Mouse (Mus musculus): ENCODE results near the gene Aff3. TPM values are rescaled to one million over a fixed set of nuclear protein-coding genes. Genes with fewer than 3 reads are reported as not detected.
A peak's percentile ranks its signal among the peaks of the same experiment; 100 is the strongest.

Gene Aff3
- total and polyA plus RNA-seq, 2 experiments from 2014 or later = 23.1 to 55.6 TPM

DNA sequence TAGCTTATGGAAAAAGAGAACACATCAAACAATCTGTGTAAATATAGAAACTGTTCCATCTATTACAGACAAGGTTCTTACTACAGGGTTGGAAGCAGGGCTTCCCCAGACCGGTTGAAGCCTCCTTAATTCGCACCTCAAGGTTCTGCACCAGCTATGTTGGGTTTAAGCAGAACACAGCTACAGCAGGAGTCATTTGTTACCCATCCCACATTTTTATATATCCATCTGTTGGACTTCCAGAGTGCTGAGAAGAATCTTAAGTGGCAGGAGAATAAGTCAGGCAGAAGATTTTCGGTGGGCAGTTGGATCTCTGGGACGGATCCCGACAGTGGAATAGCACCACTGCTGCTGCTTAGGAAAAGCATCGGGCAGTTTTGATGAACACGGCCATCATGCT lies 384.2 kb downstream of the Aff3 start:
- no peak overlapping the region for H3K9ac ChIP-seq (replicated peaks; ENCODE audit: low read length)
- DNase-seq (ENCODE audit: low spot score) = no peak
- no peak for TF ChIP-seq CTCF (IDR thresholded peaks at IDR 0.05; ENCODE audit: low read depth)
- H3K4me1 ChIP-seq (ENCODE audit: insufficient read depth, low read length) = no peaks in the 10 kb centered on the region
- no peaks in the 10 kb centered on the region for H3K36me3 ChIP-seq (ENCODE audit: insufficient read depth, low read length)
- no peaks in the 10 kb centered on the region for H3K9me3 ChIP-seq (ENCODE audit: low read length)
- 78% methylated on average over 7 of the region's 7 CpGs for WGBS
- no peak for ATAC-seq
- no peak overlapping the region for H3K27ac ChIP-seq
- H3K4me3 ChIP-seq (ENCODE audit: low read length) = no peak overlapping the region
- H3K4me2 ChIP-seq (ENCODE audit: low read depth, low read length) = no peak overlapping the region
- no peaks in the 10 kb centered on the region for H3K27me3 ChIP-seq (ENCODE audit: insufficient read depth, low read length)

DNA sequence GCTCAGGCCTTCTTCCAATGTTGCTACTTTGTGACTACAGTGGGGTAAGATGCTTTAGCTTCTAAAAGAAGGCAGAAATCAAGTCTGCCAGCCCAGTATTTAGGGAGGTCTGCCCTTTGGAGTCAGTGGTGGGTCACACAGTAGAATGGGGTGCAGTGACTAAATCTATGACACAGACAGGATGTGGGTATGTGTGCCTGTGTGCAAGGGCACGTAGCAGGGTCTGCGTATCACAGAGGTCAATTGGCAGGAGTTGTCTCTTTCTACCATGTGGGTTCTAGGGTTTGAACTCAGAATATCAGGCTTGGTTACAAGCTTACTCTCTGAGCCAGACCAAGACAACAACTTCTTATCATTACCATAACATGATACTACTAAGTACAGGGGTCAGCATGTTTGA lies 393.4 kb downstream of the Aff3 start:
- H3K9me3 ChIP-seq (ENCODE audit: low read length) = no peaks in the 10 kb centered on the region
- no peak for TF ChIP-seq CTCF (IDR thresholded peaks at IDR 0.05; ENCODE audit: low read depth)
- WGBS = 97% methylated on average over 2 of the region's 2 CpGs
- no peak overlapping the region for H3K4me2 ChIP-seq (ENCODE audit: low read depth, low read length)
- H3K4me1 ChIP-seq (ENCODE audit: insufficient read depth, low read length) = peaks cover 7% of the 10 kb centered on the region; the same call in 1 of the 2 replicates
- no peak for DNase-seq (ENCODE audit: low spot score)
- H3K4me3 ChIP-seq (ENCODE audit: low read length) = no peak overlapping the region
- no peak for ATAC-seq
- H3K27ac ChIP-seq = no peak overlapping the region
- no peak overlapping the region for H3K9ac ChIP-seq (replicated peaks; ENCODE audit: low read length)
- no peaks in the 10 kb centered on the region for H3K36me3 ChIP-seq (ENCODE audit: insufficient read depth, low read length)
- no peaks in the 10 kb centered on the region for H3K27me3 ChIP-seq (ENCODE audit: insufficient read depth, low read length)

DNA sequence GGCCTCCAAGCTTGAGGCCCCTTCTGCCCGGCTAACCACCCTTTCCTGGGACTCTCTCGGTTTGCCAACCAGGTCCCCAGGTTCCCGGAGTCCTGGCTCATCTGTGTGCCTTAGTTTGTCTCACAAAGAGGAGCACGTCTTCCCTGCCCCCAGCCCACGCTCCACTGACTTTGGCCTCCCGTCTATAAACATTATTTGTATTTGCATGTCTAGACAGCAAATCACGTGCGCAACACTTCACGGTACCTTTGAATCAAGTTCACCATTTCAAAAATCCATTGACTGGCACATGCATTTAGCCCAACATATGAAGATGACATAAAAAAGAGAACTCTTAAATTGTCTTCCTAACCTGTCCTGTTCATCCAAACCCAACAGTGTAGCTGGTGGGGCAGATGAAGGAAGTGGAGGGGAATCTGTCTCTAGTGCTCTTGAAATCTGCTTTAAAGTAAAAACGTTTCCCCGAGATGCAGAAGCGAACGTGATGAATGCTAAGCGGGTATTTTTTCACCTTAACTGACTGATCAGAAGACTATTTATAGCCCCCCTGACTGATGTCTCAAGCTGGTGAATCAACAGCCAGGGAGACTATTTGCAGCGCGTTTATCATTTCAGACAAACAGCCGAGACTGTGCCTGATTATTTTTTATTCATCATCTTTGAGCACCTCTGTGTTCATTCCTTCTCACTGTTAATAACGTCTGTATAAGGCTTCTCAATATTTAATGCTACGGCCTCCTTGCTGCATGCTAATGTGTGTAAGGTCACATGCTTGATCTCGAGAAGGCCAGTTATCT lies 396.3 kb downstream of the Aff3 start:
- no peak overlapping the region for H3K9ac ChIP-seq (replicated peaks; ENCODE audit: low read length)
- no peaks in the 10 kb centered on the region for H3K36me3 ChIP-seq (ENCODE audit: insufficient read depth, low read length)
- DNase-seq (ENCODE audit: low spot score) = peak; percentile 23
- no peak for TF ChIP-seq CTCF (IDR thresholded peaks at IDR 0.05; ENCODE audit: low read depth)
- H3K9me3 ChIP-seq (ENCODE audit: low read length) = no peaks in the 10 kb centered on the region
- peak overlapping the region; percentile 61; the same call in 1 of the 2 replicates for H3K27ac ChIP-seq
- WGBS = 37% methylated on average over 20 of the region's 20 CpGs
- H3K4me2 ChIP-seq (ENCODE audit: low read depth, low read length) = no peak overlapping the region
- no peaks in the 10 kb centered on the region for H3K27me3 ChIP-seq (ENCODE audit: insufficient read depth, low read length)
- ATAC-seq = no peak
- no peak overlapping the region for H3K4me3 ChIP-seq (ENCODE audit: low read length)
- H3K4me1 ChIP-seq (ENCODE audit: insufficient read depth, low read length) = peaks cover 7% of the 10 kb centered on the region; the same call in 1 of the 2 replicates

DNA sequence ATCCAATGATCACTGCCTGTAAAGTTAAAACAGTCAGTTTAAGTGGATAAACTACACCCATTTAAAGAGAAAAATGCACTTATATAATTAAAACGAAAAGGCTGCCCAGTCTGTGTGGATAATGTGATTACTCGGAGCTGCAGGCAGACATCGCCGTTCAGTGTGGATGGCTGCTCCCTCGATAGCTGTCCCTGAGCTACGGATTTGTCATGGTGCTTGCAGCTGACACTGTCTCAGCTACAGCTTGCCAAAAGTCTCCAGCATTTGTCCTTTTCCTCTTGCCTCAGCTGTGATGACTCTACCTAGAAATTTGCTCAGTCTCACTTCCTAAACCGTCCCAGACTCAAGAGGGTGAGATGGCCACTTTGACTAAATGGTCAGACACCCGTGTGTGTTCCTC lies 401.5 kb downstream of the Aff3 start:
- DNase-seq (ENCODE audit: low spot score) = peak; percentile 78
- no peak overlapping the region for H3K9ac ChIP-seq (replicated peaks; ENCODE audit: low read length)

DNA sequence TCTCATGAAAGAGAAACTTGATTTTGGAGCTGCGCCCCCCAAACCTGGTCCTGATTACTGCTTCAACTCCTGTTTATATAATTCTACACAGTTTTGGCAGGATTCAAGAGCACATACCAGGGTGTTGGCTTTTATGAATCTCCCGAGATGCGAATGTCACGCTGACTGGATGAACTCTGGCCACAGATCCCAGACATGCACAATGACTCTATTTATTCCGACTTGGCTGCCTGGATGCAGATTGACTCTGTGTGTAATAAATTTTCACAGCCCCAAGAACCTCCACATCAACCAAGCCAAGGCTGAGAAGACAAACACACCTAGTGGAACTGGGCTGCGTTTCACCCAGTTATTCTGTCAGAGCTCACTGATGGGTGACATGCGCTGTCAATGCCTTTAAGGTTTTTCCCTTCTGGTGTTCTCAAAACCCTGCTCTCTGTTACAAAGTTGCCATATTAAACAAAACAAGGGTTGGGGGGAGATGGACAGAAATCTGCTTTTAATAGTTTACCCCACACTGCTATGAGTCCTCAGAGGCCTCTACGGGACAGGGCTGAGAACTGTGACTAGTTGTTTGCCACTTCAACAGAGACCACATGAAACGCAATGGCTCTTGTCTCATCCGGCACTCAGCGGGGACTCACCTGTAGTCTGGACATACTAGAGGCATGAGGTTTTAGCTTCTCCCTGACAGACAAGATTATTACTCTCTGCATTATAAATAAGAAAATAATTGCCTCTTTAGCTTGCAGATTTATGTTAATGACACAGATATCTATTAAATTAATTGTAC lies 402.2 kb downstream of the Aff3 start:
- no peaks in the 10 kb centered on the region for H3K27me3 ChIP-seq (ENCODE audit: insufficient read depth, low read length)
- H3K9ac ChIP-seq (replicated peaks; ENCODE audit: low read length) = no peak overlapping the region
- no peak overlapping the region for H3K4me3 ChIP-seq (ENCODE audit: low read length)
- no peaks in the 10 kb centered on the region for H3K36me3 ChIP-seq (ENCODE audit: insufficient read depth, low read length)
- WGBS = 29% methylated on average over 11 of the region's 11 CpGs
- peak; percentile 15; the same call in 1 of the 2 replicates for TF ChIP-seq CTCF (IDR thresholded peaks at IDR 0.05; ENCODE audit: low read depth)
- ATAC-seq (peak; percentile 82), DNase-seq (ENCODE audit: low spot score) (peak; percentile 72)
- H3K4me2 ChIP-seq (ENCODE audit: low read depth, low read length) = peak overlapping the region; percentile 16; the same call in 1 of the 2 replicates
- peak overlapping the region; percentile 54; the same call in 1 of the 2 replicates for H3K27ac ChIP-seq
- H3K9me3 ChIP-seq (ENCODE audit: low read length) = no peaks in the 10 kb centered on the region
- peaks cover 6% of the 10 kb centered on the region for H3K4me1 ChIP-seq (ENCODE audit: insufficient read depth, low read length)

More for the DNA sequence above, 401.5 kb downstream of the Aff3 start:
- 12% methylated on average over 8 of the region's 8 CpGs for WGBS
- Histone ChIP-seq H3K27ac (0 out of 2 replicates have a peak overlapping the region, but pooled peaks have one; percentile 38), H3K4me3 (ENCODE audit: low read length) (no peak overlapping the region), H3K9me3 (ENCODE audit: low read length) (no peaks in the 10 kb centered on the region), H3K4me1 (ENCODE audit: insufficient read depth, low read length) (peaks cover 8% of the 10 kb centered on the region), H3K36me3 (ENCODE audit: insufficient read depth, low read length) (no peaks in the 10 kb centered on the region), H3K27me3 (ENCODE audit: insufficient read depth, low read length) (no peaks in the 10 kb centered on the region), H3K4me2 (ENCODE audit: low read depth, low read length) (peak overlapping the region; percentile 16; the same call in 1 of the 2 replicates)
- ATAC-seq = peak; percentile 87
- TF ChIP-seq CTCF (IDR thresholded peaks at IDR 0.05; ENCODE audit: low read depth) = no peak

DNA sequence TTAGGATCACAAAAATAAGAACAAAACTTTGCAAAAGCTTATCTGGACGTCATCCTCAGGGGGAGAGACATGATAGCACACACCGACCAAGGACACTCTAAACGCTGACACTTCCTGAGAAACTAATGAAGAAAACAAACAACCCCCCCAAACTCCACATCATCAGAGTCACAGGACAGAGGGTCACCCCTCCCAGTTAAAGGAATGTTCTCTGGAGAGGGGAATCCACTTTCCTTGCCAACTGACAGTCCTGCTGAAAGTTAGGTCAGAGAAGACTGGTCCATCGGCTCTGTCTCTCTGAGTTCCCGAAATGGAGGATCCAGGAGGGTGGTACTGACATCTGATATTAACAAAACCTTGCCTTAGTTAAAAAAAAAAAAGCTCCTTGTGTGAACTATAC lies 403.7 kb downstream of the Aff3 start:
- ATAC-seq = no peak
- Histone ChIP-seq H3K27ac (no peak overlapping the region), H3K9ac (replicated peaks; ENCODE audit: low read length) (no peak overlapping the region), H3K4me2 (ENCODE audit: low read depth, low read length) (no peak overlapping the region), H3K4me3 (ENCODE audit: low read length) (no peak overlapping the region), H3K4me1 (ENCODE audit: insufficient read depth, low read length) (peaks cover 6% of the 10 kb centered on the region), H3K27me3 (ENCODE audit: insufficient read depth, low read length) (no peaks in the 10 kb centered on the region), H3K9me3 (ENCODE audit: low read length) (no peaks in the 10 kb centered on the region), H3K36me3 (ENCODE audit: insufficient read depth, low read length) (no peaks in the 10 kb centered on the region)
- no peak for DNase-seq (ENCODE audit: low spot score)
- 67% methylated on average over 5 of the region's 5 CpGs for WGBS
- TF ChIP-seq CTCF (IDR thresholded peaks at IDR 0.05; ENCODE audit: low read depth) = no peak

All from hindbrain, postnatal 0 days (tissue).